Mouse (Mus musculus): ENCODE measurements around the gene Kcnmb4. TPM values are rescaled to one million over a fixed set of nuclear protein-coding genes. Genes with fewer than 3 reads are reported as not detected.

The Kcnmb4 gene
- total RNA-seq (2021), result 1.8 and 2.2 TPM in 2 replicates
- long read RNA-seq, partial matches to known transcripts, result 0 of 6 reads
- long read RNA-seq, other reads (novel, unspliced or antisense), result 3 of 6 reads

DNA sequence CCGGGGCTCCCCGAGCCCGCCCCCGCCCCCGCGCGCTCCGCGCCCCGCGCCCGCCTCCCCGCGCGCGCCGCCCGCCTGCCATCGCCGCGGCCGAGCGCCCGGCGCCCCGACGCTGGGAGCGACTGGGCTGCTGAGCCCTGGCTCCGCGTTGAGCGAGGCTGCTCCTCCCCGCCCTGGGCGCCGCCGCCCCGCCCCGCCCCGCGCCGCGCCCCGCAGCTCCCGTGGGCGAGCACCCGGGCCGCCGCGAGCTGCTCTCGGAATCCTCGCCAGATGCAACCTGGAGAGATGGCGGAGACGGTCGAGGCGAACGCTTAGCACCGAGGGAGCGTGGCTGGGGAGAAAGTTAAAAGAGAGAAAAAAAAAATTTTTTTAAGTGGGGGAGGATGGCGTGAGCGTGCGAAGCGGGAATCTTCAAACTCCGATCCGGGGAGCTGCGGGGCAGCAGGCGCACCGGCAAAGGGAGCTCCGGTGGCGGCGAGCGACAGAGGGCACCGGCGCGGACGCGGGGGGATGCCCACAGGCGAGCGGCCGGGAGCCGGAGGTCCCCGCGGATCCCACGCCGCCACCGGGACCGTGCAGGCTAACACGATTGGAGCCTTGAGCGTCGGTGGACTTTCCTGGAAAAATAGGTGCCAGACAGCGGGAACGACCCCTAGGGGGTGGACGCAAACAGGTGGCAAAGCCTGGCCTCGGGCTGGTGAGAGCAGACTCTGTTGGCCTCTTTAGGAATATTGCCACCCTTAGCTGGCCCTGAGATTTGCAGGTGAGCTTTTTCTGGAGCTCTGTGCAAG is at the start of gene Kcnmb4:
Gene Kcnmb4, minus strand, starts transcription at position 120 of the 791 bp plus-strand sequence.
- peak; percentile 64 for DNase-seq

GRCm38 (mm10) chr10:116519588-116519987 is 45.9 kb upstream of the Kcnmb4 start:
- no peak for DNase-seq

DNA sequence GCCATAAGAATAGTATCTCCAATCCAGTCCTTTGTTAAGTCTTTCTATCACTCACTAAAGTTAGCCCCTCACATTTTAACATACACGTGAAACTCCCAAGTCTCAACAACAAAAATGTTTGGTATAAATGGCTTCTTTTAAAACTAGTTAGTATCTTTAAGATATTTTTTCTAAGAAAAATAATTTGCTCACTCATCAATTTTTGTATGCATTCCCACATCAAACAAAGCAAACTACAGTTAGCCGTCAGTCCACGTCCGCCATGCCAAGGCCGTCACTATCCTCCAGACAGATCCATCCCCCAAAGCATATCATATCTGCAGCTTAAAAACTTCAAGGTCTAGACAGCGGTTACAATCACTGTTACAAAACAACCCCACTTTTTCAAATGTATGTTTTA is 41.9 kb upstream of the Kcnmb4 start:
- no peak for DNase-seq

- no peak for DNase-seq
Measured at GRCm38 (mm10) chr10:116515158-116515557, 41.5 kb upstream of the Kcnmb4 start.

DNA sequence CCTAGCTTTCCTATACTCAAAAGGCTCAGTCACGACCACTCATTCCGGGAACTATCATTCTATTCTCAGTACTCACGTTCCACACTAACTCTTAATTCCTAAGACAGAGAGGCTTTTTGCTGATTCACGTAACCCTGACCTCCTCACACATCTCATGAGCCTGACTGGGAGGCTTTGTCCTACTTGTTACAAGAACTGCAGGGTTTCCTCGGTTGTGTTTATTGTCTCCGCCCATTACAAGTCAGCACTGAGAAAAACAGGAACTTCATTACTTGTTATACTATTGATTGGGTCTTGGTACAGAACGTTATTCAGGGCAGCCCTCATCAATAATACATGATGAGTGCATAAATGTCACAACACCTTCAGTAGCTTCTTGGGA is 39.6 kb upstream of the Kcnmb4 start:
- no peak for DNase-seq

DNA sequence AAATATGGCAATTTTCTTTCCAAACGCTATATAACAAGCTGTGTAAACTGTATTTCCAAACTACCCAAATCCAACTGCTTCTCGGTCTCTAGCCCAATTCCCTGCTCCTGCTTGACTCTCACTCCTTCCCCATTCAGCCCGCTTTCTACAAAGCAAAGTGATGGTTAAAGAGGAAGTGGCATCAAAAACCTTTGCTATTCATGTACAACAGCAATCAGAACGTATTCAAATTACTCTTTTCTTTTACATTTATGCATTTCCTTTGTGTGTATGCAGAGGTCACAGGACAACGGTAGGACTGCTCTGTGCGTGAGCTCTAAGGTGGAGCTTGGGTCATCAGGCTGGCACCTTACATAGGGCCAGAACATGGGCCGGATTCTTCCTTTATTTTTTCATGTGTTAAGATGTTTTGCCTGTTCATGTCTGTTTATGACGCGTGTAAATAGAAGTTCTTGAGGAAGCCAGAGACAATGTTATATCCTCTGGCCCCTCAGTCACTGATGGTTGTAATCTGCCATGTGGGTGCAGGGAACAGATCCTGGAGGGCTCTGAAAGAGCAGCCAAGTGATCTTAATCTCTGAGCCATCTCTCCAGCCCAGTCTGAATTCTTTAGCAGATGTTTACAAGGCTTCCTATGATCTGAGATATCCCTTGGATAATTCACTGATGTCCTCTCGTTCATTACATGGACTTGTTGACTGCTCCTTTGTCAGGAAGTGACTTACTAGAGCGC is 39.0 kb upstream of the Kcnmb4 start:
- DNase-seq, result no peak

GRCm38 (mm10) chr10:116505303-116506014 is 31.8 kb upstream of the Kcnmb4 start:
- DNase-seq, result no peak

GRCm38 (mm10) chr10:116492768-116493167 is 19.1 kb upstream of the Kcnmb4 start:
- no peak for DNase-seq

DNA sequence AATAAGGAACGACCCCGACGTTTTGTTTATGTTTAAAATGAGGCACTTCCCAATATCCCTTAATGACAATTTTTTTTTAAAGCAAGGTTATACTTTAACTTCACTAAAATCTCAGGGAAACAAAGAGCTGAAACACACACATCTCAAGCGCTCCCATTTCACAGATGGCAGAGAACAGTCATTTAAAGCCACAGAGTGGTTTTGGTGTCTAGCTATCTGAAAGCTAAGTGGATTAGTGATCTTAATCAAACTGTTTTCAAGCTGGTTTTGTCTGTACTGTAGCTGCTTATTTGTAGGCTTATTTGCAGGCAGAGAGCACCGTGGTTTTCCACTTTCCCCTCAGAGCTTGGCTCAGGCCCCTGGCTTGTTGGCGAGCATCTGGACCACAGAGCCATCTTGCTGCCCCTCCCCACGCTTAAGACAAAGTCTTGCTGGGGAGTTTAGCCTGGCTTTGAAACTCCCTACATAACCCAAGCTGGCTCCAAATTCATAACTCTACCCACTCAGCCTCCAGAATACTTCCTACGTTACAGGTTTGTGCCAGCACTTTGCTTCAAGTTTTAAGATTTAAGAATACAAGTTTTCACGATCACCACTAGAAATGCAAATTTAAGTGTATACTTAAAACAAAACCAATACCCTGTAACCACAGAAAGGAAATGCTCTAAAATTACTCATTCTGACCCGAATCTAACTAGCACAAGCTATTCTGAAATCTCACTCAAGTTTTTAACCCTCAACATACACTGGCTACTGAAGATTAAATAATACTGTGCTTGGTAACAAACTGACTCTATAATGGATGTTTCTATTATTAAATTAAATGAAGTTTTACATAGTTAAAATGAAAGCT is 13.4 kb upstream of the Kcnmb4 start:
- DNase-seq, result no peak

DNA sequence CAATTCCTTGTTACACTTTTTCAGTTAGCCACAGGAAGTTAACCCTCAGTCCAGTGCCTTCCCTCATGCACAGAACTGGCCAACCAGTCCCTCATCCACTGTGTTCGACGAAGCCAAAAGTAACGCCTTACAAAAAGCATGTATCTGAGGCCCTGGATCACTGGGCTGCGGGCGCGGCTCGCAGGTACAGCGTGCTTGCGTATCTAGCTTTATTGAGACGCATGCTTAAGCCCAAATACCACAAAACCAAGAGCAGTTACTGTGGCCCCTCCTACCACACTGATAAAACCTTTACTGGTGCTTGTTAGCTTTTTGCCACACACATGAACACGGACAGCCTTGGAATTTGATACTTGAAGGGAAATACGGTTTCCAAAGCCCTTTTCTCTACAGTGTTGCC is 8.2 kb upstream of the Kcnmb4 start:
- DNase-seq, result no peak

- DNase-seq, result no peak
Measured at GRCm38 (mm10) chr10:116480988-116481387, 7.3 kb upstream of the Kcnmb4 start.

DNA sequence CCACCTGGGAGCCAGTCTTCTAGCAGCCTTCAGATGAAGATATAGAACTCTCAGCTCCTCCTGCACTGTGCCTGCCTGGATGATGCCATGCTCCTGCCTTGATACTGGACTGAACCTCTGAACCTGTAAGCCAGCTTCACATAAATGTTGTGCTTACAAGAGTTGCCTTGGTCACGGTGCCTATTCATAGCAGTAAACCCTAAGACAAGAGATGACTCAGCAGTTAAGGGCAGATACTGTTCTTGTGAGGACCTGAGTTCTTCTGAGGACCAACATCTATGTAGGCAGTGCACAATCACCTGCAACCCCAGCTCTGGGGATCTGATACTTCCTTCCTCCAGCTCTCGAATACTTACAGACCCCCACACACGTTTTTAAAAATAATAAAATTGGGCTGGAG is 2.9 kb upstream of the Kcnmb4 start:
- no peak for DNase-seq

GRCm38 (mm10) chr10:116475725-116476124 is 2.0 kb upstream of the Kcnmb4 start:
- no peak for DNase-seq

GRCm38 (mm10) chr10:116473071-116473758 is 463 bp downstream of the Kcnmb4 start:
- peak; percentile 16 for DNase-seq

- DNase-seq, result no peak
Measured at GRCm38 (mm10) chr10:116472579-116472978, 1.1 kb downstream of the Kcnmb4 start.

GRCm38 (mm10) chr10:116470306-116470925 is 3.3 kb downstream of the Kcnmb4 start:
- DNase-seq, result no peak

DNA sequence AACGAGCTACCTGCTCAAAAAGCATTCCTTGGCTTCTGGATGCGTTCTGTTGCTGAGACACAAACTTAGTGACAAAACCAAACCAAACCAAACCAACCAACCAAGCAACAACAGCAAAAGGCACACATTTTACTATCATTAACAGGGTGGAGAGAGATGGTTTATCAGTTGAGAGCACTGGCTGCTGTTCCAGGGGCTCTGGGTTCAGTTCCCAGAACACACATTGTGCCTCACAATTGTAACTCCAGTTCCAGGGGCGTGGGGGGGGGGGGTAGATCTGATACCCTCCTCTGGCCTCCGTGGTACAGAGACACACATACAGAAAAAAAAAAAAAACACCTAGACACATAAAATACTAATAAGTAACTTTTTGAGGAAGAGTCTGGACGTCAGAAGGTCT is 5.6 kb downstream of the Kcnmb4 start:
- DNase-seq, result no peak

DNA sequence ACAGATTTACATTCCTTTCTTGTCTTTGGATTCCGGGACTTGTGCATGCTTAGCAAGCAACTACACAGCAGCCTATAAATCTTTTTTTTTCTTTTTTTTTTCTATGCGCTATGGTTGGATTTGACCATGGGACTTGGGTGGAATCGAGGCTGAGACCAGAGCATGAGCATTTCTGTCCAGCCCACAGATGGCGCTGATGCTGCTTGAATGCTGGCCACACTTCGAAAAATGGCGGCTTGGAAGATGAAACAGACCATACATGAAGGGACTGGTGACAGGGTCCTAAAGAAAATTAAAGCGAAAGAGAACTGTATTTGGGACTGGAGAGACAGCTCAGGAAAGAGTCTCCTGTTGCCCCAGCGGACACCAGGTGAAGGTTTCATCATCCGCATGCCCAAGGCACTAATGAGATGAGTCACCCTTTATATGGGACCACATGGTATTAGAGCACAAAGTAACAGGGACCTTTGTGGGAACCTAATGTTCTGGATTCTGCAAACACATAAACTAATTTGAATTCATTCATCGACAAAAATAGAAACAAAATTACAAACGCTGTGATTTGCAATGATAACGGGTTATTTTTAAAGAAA is 9.8 kb downstream of the Kcnmb4 start:
- no peak for DNase-seq

DNA sequence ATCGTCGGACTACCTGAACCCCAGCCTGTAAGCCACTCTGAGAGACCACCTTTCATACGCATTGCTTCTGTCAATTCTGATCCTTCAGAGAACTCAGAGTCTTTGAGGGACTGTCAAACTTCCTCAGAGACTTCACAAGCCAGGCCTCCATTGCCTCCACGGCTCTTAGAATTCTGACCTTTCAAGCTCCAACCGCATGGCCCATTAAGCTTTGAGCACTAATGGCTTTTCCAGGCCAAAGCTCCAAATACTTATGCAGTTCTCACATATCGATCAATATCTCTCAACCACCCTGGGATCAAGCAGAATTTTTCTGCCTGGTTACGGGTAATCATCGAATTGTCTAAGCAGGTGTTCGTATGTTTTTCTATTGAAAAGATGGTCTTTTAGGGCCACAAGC is 12.2 kb downstream of the Kcnmb4 start:
- DNase-seq, result no peak

- DNase-seq, result no peak
Measured at GRCm38 (mm10) chr10:116458786-116459185, 14.9 kb downstream of the Kcnmb4 start.

All from adrenal gland, postnatal 25 days (tissue).